Mouse (Mus musculus) CD4-positive, CD25-positive, alpha-beta regulatory T cell, adult 9 weeks (primary cell): ENCODE results near the gene Gdap2. TPM values are rescaled to one million over a fixed set of nuclear protein-coding genes. Genes with fewer than 3 reads are reported as not detected.

ENCODE experiments used
- polyA plus RNA-seq: library from polyadenylated mRNA; unstranded; fragments of 100-300 nt; shearing (Covaris generic); gene quantifications from one replicate; pipeline ENCODE4 v1.2.1, GENCODE M21; 2017

The Gdap2 gene
- 38.6 TPM for polyA plus RNA-seq

DNA sequence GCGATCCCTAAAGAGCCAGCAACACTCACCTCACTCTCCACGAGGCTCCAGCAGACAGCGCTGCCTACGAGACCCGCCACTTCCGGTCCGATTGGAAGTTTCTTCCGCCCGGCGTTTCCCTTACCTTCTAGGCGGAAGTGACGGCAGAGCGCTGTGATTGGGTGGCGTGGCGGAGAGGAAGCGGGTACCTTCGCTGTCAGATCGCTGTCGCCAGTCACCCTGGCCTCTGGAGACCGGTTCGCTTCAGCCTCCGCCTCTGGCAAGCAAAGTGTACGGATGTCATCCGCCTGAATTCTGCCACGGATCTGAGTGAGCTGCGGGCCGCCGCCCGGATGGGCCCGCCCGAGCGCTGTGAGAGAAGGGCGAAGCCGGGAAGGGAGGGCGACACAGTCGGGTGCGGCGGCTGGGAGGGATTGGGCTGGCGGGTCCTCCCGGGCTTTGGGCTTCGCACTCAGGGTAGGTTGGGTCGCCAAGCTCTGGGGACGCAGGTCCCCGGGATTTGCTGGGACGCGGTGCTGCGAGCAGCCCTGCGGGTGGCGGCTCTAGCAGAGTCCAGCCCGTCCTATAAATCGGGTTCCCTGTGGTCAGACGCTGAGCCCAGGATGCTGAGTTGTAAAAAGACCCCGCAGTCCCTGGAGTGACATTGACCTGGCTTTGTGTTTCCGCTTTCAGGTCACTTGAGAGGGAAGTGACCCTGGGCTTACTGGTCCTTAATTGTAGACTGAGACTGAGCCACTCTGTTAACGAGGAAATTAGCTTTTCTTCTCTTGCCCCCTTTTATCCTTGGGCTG, at the start of gene Gdap2, which contains the start of gene Wdr3:
Gene Gdap2, plus strand, starts transcription at position 67 of the 791 bp plus-strand sequence.
Gene Wdr3, minus strand, starts transcription at position 93 of the 791 bp plus-strand sequence.

Other genes starting within 250 kb of the Gdap2 start
- gene Wdr3, start within 50 bp of the Gdap2 start, polyA plus RNA-seq = 77.6 TPM